Mouse (Mus musculus): Measurements from ENCODE around the gene Cnih3.

The Cnih3 gene

DNA sequence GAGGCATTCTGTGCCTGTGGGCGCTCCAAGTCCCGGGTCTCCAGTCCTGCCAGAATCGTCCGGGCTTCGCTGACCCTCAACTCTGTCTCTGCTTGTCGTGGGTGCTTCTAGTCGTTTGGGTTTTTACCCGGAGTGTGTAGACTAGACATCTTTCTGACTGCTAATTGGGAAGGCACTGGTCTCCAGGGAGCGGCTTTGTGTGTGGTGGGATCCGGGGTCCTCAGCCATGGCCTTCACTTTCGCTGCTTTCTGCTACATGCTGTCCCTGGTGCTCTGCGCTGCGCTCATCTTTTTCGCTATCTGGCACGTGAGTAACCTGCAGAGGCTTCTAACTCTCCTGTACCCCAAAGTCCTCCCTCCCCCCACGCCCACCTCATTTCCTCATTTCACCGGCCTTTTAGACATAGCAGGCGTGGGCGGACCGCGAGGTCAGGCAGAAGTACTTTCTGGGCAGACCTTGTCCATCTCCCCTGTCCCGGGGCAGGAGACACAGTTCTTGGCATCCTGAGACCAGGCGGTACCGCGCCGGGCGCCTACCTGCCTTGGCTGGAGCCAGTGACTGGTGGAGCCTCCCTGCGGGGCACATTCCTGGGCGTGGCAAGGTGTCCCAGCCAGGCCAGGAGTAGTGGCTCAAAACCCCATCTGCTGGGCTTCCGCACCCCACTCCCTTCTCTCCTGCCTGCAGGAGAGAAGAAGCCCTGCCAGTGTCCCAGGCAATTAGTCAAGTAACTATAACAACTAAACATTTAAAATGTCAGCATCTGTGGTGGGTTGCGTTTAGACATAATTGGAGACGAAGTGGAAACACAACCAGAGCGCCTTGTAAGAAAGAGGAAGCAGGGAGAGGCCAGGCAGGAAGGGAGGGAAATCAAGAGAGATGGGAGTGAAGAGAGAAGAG lies 1.0 kb downstream of the Cnih3 start:
- DNase-seq, result peak; percentile 13

DNA sequence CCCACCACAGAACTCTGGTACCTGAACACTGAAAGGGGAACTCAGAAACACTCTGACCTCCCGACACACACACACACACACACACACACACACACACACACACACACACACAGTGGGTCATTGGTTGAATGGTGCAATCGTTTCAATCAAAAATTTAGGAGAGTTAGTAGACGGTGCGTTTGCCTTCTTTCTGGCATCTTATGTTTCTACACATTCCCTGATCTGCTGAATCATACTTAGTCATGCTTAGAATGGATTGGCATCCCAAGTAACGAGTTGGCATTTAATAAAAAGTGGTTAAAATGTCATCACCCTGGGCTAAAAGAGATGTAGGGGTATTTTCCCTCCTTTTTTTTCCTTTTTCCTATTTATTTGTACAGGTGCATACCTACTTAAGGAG lies 3.3 kb downstream of the Cnih3 start:
- DNase-seq, result no peak

- no peak for DNase-seq
Observed at GRCm38 (mm10) chr1:181357870-181358269, 5.4 kb downstream of the Cnih3 start.

DNA sequence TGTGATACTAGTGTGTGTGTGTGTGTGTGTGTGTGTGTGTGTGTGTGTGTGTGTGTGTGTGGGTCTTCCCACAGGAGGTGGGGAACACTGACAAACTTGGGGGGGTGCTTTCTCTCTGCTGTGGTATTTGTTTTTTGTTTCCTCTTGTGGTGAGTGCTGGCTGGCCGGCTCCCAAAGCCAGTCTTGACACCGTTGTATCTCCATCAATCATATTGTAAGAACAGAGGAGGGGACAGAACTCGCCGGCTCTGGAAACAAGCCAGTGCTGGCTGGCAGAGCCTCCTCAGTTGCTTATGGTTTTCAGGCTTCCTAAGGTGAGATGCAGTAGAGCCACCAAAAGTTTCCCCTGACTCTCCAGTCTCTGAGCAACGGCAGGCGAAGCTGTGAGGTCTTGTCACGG lies 6.1 kb downstream of the Cnih3 start:
- DNase-seq, result no peak

DNA sequence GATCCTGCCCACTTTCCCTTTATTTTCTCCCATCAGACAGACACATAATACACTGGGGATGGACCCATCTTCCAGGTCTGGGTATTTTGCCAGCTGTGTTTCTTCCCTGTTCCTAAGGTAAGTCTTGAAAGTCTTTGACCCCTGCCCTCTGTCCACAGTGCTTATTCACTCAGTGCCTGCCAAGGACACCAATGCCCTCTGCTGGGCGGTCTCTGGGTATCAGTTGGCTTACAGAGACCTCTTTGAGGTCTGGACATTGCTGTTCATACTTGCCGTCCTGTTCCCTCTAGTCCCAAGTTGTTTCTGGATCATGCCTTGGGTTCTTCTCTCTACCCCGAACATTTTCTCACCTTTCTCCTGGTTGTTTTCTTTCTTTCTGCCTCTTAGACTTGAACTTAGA lies 8.3 kb downstream of the Cnih3 start:
- no peak for DNase-seq

GRCm38 (mm10) chr1:181364025-181364424 lies 11.6 kb downstream of the Cnih3 start:
- no peak for DNase-seq

- no peak for DNase-seq
Observed at GRCm38 (mm10) chr1:181365376-181365775, 12.9 kb downstream of the Cnih3 start.

DNA sequence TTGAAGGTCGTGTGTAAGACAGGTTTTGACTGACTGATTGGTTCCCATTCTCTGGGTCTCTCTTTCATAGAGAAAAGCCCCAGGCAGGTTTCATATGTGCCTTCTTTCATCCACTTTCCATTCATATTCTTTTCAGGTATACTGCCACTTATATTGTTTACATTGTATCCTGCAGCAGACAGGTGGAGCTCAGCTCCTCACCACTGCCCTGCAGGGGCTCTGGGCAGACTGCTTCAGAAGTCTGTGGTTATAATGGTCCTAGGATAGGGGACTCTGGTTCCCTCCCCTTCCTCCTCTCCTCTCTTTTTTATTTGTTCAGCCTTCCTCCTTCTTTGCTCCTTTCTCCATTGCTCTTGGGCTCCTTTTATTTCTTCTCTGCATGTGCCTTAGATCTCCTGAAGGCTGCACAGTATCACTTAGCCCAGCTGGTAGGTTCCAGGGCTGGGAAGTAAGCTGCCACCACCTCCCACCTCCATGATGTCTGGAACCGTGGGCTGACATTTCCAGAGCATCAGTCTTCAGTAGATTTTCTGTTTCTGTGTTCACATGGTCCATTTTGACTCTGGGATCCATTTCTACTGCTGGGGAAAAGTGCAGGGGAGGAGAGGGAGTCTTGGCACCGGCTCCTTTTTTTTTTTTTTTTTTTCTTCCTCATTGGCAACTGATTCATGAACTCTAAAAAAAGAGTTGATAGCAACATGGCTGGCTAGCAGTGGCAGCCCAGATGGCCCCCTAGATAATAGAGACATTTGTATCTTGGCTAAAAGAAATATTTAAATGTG lies 16.6 kb downstream of the Cnih3 start:
- DNase-seq, result peak; percentile 89

GRCm38 (mm10) chr1:181370370-181370769 lies 17.9 kb downstream of the Cnih3 start:
- no peak for DNase-seq

DNA sequence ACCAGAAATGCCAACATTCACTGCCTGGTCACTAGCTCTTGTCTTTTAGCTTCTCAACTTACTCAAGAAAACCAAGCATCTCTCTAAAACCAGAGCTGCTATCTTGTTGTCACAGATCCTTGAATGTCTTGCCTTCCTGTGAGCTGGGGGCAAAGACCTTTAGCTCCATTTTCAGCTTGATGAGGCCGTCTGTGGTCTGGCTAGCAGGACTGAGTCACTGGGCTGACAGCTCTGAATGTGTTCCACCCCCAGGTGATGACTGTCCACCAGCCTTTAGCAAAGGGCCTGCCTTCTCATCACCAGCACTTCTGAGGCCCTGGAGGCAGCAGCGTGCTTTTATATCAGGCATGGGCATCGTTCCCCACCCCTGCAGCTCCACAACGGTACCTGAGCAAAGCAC lies 18.8 kb downstream of the Cnih3 start:
- DNase-seq, result no peak

DNA sequence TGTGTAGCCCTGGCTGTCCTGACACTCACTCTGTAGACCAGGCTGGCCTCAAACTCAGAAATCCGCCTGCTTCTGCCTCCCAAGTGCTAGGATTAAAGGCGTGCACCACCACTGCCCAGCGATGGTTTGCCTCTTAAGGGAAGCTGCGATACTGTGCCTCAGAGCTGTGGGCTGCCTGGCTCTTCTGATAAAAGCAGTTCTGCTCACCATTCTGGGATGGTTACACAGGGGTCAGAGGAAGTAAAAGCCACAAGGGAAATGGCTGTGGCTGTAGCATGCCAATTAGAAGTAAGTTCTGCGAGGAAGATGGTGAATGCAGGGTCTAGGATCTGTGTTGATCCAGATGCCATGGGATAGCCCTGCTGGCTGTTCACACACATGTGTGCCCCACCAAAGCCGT lies 19.9 kb downstream of the Cnih3 start:
- DNase-seq, result no peak

GRCm38 (mm10) chr1:181374627-181375374 lies 22.4 kb downstream of the Cnih3 start:
- no peak for DNase-seq

DNA sequence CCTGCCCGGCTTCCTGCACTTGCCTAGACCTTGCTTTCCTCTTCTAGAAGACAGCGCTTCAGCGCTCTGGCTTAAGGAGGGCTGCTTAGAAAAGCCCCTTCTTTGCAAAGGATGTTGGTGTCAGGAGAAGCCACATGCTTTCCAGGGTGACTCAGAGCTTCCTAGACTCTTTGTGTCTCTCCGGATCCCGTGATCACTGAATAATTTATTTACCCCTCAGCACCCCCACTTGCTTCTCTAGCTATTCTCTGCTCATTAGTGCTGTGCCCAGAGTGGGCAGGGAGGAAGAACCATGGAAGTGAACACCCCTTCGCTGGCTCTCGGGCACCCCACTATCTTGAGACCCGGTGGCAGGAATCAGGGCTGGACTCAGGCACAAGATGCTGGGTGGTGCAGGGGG lies 24.0 kb downstream of the Cnih3 start:
- DNase-seq, result no peak

- DNase-seq, result peak; percentile 37
Observed at GRCm38 (mm10) chr1:181379664-181380063, 27.2 kb downstream of the Cnih3 start.

DNA sequence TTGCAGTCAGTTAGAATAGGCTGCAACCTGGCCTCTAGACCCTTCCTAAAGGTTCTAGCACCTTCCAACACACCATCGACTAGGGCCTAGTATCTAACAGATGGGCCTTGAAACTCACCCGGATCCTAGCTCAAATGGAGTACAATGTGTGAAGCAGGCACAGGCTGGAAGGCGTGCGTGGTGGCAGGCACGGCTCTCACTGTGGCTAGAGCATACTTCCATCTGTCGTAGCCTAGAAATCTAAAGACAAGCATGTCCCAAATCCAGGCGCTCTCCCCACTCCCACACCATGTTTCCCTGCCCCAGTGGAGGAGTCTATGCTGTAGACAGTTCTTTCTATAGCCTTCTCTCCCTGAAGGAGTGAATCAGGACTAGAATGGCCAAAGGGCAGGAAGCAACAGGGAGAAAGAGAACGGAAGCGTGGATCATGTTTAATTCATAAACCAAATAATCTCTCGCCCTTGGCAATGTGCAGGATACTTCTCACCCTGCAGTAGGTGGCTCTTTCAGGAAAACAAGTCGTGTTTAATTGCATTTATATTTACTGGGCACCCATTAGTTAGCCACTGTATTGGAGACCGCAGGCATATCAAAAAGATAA lies 29.1 kb downstream of the Cnih3 start:
- peak; percentile 85 for DNase-seq

DNA sequence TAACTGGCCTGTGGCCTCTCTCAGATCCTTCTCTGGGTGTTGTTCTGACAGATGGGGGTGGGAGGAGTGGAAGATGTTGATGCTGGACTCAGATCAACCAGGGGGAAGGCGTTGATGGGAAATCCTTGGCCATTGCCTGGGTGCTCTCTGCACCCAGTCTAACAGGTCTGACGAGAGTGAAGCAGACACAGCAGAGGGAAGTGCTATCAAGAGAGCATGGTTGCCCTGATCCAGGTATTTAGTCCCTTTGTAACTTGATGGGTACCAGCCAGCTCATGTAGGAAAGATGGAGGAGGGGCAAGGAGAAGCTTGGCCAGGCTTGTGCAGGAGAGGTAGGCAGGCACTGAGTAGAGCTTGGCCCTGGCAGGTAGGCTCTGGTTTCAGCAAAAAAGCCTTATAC lies 36.8 kb downstream of the Cnih3 start:
- DNase-seq, result no peak

GRCm38 (mm10) chr1:181392489-181392888 lies 40.1 kb downstream of the Cnih3 start:
- no peak for DNase-seq

- peak; percentile 75 for DNase-seq
Observed at GRCm38 (mm10) chr1:181393250-181394149, 41.1 kb downstream of the Cnih3 start.

DNA sequence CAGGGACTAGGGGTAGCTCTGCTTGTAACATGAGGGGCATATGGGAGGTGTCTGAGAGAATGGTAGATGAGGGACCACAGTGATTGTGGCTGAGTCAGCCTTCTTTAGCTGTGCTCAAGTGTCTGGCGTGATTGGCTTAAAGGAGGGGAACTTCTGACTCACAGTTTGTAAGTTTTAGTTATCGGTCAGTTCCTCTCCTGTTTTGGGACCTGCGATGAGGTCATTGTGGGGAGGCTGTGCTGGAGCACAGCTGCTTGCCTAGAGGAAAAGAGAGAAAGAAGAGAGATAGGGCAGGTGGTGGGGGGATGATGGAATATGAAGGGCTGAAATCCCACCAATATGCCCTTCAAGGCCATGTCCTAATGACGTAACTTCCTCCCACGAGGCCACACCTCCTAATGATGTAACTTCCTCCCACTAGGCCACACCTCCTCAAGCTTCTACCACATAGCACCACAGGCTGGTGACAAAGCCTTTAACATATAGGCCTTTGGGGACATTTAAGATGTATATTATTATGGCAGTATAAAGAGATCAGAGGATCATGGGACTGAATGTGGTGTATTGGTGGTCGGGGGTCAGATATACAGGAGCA lies 42.9 kb downstream of the Cnih3 start:
- DNase-seq, result no peak

- DNase-seq, result peak; percentile 56
Observed at GRCm38 (mm10) chr1:181399179-181399578, 46.8 kb downstream of the Cnih3 start.

- DNase-seq, result no peak
Observed at GRCm38 (mm10) chr1:181403056-181403455, 50.6 kb downstream of the Cnih3 start.
